Mouse (Mus musculus) frontal cortex, postnatal 25 days (tissue): ENCODE measurements around the gene Alg9.
A peak's percentile ranks its signal among the peaks of the same experiment; 100 is the strongest.
"Not testable (repeated sequence)": the region's sequence is repeated elsewhere in the genome, so short reads cannot be mapped to it uniquely, and the experiment has no call there.

ENCODE experiments used
- DNase-seq, 2 experiments: peaks; one replicate each; pipeline ENCODE4 v3.0.0; 2022; ENCODE audit warnings: low spot score in 2 of 2

Gene Alg9

DNA sequence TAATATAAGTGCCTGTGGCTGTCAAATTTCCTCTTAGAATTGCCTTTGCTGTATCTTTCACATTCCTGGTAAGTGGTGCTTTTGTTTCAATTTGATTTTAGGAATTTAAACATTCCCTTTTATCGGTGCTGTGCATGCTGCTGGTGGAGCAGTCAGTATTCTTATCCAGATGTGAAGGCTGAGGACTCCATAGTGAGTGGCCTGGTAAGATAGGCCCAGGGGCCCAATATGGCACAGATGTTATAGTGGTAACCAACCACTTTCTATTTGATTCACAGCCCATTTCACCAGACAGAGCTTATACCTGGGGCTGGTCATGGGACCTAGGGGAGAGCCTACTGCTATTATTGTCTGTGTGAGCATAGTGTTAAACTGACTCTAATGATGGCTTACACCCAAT, 41.7 kb downstream of the Alg9 start:
- DNase-seq: no peak

DNA sequence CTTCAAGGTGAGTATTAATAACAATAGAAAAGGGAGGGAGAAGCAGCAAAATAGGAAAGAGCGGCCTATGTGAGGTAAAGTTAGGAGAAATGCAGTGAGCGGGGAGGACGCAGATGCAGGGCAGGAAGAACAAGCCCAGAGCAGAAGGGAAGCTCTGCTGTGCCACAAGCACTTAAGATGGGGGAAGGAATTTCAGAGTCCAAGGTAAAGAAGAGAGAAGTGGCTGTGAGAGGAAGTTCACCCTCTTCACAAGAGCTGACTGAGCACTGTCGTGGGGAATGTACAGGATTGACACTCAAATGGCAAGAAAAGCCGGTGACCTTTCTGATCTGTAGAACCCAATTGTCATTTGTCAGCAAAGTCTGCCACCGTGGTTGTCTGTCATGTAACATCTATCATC, 43.2 kb downstream of the Alg9 start:
- DNase-seq: no peak

DNA sequence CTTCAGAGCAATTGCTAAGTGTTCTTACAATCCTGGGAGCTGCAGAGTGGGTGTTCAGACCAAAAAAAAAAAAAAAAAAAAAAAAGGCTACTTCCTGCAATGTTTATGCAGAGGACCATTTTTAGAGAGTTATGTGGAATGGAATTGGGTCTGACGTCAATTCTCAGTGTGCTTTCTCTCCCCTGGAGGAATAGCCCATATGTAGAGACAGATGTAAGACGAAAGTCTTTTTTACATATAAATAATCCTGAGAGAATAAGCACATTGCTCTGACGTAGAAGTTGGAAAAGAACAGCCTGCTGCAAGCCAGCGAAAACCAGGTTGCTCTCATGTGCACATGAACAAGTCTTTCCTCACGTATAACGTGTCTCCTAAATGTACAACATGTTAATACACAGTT, 44.9 kb downstream of the Alg9 start:
- no peak for DNase-seq

DNA sequence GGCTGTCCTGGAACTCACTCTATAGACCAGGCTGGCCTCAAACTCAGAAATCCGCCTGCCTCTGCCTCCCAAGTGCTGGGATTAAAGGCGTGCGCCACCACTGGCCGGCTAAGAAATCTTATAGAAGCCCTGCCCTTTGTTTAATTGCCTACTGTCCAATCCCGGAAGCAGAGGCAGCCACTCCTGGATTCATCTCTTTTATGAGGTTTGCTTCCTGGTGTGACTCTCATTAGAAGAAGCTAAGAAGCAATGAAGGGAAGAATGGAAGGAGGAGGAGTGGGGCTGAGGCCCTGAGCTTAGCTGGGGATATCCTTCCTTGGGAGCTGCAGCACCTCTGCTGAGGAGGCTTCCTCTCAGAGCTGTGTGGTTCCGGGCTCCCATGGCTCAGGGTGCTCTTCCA, 46.8 kb downstream of the Alg9 start:
- no peak for DNase-seq

DNA sequence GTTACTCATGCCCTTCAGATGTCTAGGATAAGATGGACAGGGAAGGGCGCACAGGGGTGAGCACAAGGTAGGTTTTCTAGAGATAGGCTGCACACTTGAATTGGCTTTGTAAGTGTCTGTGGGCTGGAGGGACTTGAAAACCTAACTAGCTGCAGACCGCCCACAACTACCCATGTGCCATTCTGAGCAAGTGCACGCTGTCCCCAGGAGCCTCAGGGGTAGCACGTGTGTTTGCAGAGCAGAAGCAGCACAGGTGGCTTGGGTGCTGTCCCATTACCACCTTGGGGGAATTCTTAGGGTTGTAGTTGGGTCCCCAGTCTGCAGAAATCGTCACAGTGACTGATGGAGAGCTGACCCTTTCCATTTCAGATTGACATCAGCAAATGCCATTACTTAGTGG, 47.4 kb downstream of the Alg9 start:
- DNase-seq: no peak

DNA sequence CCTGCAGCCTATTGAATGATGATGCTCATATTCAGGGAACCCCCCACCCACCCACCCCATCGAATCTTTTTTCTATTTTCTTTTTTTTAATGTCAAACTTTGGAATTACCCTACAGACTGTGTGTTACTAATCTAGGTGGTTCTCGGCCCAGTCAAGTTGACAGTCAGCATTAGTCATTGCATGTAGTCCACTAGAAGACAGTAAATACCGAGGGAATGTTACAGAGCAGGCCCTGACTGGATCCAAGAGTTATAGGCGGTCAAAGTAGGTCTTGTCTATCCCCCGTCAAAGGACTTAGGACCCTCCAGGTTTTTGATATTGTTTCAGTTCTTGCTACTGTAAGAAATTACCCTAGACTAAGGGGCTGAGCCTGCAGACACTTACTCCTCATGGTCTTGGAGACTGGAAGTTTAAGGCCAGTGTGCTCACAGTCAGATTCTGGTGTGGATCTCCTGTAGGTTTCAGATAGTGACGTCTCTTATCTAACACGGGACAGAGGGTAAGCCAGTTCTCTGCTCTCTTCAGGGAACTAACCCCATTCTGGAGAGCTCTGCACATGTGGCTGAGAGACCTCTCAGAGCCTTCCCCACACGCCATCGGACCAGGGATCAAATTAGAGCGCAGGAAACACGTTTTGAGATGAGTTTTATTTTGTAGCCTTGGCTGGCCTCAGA, 49.1 kb downstream of the Alg9 start:
- no peak for DNase-seq

DNA sequence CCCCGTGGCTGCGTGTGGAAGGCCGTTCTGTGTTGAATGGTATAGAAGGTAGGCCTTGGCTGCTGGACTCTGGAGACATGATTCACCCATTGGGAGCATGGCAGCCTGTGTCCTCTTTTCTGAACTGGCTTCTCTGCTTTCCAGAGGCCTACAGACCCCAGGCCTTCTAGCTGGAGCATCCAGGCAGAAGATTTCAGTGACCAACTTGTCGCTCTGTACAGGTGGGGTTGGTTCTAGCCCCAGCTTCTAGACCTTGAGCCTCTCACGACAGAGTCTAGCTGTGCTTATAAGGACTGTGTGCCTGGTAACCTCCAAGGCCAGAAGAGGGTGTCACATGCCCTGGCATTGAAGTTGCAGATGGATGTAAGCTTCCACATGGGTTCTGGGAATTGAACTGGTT, 56.7 kb downstream of the Alg9 start:
- no peak for DNase-seq

DNA sequence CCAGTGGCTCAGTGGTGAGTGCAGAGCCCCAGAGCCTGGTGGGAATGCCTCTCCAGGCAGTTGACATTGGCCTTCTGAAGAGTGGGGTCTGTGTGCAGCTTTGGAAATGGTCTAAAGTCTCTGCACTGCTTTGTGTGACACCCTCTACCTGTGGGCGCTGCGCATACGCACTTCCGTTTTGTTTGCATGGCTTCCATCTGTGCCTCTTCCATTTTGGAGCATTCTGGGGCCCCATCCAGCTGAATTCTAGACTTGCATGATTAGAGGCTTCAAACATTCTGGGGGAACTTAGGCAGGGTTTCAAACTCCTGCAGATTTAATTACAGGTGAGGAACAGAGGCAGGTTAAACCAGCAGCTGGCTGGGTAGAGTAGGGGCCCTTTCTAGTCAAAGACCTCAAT, 57.3 kb downstream of the Alg9 start:
- no peak for DNase-seq

DNA sequence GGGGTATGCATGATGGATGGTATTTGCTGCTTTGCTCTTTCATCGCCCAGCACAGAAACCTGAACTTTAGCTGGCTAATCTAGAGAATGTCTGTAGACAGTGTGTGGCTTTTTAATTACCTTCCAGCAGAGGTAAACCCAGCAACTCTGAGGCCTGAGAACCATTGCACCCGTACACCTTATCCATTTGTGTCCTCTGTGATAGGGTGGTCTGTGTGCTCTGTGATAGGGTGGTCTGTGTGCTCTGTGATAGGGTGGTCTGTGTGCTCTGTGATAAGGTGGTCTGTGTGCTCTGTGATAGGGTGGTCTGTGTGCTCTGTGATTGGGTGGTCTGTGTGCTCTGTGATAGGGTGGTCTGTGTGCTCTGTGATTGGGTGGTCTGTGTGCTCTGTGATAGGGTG, 57.8 kb downstream of the Alg9 start:
- not testable (repeated sequence) for DNase-seq

DNA sequence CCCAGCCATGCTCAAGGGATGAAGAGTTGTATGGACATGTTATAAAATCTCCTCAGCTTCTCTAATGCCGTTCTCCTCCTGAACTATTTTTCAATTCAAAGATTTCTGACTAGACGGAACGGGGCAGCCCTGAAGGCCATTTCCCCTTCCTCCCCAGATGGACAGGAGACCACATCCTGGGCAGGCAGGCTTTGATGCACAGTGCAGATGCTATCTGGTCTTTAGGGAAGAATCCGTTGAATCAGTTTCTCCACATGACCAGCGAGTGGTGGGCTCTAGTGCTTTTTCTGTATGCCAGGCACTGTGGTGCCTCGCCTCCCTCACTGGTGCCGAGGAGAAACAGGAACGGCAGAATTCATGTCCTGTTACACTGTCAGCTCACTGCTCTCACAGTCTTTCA, 59.0 kb downstream of the Alg9 start:
- no peak for DNase-seq

DNA sequence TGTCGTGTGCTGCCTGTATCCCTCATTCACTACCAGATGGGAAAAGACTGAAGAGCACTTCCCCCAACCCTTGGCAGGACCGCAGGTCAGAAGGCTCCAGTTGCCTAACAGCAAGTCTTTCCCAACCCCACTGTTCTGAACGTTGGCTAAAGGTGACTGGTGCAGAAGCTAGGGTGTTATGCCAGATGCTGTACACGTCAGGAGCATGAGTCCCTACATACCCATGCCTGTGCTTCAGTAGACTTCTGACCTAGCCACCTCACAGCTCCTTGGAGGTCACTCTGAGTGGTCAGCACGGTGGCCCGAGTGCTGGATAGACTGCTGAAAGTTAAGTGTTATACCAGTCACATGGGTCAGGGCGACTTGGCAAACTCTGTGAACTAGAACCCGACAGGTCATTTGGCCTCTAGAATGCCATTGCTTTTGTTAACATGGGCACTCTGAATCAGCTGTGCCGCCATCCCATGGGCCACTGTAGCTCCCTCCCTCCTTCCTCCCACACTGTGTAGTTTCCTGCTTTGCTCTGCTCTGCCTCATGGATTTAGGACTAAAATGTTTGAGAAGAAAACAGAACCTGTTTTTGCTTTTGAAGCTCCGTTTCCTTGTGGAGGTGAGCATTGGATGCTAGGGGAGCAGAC, 60.4 kb downstream of the Alg9 start:
- DNase-seq: no peak

DNA sequence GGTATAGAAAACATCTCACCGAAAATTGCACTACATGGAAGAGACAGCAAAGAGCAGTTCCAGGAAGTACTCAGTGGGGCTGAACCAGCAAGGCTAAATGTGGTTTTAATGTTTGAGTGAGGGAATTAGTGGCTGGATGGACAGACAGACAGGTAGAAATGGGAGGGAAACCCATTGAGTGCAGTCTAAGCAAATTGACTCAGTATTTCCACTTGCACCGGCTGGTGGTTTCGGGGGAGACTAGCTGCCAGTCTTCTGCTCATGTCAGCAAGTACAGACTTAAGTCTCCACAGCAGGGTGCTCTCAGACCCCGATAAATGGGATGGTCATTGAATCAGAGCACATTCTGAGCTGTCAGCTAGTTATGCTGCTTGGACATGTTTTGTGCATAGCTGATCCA, 61.3 kb downstream of the Alg9 start:
- no peak for DNase-seq

DNA sequence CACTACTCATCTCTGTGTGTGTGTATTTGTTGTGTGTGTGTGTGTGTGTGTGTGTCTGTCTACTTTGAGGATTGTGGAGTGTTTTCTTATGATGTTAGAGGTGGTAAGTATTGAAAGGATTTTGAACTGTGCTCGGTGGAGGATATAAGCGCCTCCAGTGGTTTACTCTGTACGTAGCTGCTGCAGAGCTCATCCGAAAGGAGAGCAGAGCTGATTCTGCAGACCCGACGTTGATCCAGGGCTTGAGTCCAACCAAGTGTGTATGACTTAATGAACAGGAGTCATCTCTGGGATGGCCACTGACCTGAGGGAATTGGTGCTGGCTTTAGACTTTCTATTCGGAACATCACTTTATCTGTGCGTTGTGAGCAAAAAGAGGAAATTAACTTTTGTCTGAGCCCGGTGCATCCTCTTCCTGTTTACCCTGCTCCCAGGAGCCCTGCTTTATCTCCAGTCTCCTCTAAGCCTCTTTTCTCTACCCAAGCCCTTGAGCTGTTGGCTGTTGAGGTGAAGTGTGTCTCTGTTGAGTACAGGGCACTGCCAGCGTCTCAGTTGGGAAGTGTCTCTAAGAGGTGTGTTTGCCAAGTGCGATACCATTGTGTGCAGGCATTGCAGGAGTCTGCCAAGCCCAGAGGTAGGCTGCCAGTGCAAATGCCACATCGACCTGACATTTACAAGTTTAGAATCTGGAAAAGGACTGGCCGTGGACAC, 66.4 kb downstream of the Alg9 start:
- no peak for DNase-seq

DNA sequence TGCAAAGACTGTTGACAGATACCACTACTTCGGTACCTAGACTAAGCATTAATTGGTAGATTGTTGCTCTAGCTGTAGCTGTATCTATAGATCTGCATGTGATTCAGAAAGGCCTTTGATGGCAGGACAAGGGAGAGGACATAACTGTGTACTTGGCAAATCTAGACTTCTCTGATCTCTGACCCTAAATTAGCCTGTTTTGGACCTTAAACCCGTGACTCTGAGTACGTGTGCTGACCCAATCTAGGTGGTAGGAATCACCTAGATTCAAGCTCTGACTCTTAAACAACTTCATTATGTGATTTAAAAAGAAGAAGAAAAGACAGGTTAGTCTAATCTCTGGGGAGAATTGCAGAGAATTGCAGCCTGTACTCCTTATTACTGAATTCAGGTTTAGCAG, 70.3 kb downstream of the Alg9 start, which contains the start of gene Ppp2r1b:
Gene Ppp2r1b (plus strand): TSS at position 221 of the 400 bp plus-strand sequence.
- DNase-seq: no peak

DNA sequence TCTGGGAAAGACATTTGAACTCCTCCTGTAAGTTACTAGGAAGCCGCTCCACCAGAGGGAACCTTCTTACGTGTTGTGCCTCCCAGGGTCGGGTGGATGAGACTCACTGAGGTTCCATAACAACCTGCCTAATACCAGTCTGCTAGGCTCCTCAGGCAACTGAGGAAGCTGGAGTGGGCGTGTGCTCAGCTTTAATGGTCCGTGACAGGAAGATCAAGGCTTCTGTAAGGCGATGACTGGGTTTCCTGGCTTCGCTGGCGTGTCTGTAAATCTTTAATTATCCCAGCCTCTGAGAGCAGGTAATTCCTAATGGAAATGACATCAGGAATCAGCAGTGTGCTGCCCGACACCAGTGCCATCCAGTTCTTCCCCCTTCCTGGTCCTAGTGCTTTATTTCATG, 70.7 kb downstream of the Alg9 start:
- DNase-seq: no peak

DNA sequence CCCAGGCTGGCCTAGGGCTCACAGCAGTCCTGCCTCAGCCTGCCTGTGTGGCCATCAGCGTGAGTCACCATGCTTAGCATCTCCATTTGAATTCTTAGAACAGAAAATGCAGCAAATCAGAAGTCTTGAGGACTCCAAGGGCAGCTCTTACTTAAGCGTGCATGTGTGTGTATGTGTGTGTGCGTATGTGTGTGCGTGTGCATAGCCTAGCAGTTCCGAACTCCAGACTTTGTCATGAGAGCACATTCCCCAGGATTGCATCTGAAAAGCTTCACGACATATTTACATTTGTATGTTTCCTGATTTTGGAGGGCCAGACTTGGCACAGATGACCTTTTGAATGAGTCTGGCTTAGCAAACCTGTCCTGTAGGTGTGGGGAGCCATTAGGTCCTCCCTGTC, 72.3 kb downstream of the Alg9 start:
- DNase-seq: no peak

DNA sequence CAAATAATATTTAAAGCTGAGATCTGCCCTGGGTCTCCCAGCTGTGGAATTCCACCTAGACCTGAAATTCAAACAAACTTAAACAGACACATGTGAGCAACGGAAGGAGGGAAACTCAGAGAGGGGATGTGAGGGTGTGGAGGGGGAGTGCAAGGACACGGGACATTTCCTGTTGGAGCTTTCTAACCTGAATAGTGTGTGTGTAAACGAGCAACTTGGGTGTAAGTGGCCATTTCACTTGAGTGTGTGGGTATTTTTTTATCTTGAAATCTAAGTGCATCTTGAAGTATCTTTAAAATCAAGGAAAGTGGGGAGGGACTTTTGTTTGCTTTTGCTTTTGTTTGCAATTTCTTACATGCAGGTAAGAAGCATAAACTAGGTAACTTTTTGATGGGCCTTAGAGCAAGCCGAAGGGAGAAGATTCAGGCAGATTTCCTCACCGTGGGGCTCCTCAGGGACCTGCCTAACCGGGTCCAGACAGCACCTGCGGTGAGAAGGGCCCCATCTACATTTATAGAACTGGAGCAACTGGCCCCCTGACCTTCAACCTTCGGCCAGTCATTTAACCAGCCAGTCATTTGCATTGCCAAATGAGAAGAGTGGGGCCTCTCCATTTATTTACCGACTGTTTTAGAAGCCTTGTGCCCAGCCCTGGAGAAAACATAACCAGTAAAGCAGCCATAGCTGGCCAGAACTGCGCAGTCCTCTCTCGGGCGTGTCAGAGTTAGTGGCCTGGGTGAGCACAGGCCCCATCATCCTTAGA, 73.0 kb downstream of the Alg9 start:
- DNase-seq: no peak

DNA sequence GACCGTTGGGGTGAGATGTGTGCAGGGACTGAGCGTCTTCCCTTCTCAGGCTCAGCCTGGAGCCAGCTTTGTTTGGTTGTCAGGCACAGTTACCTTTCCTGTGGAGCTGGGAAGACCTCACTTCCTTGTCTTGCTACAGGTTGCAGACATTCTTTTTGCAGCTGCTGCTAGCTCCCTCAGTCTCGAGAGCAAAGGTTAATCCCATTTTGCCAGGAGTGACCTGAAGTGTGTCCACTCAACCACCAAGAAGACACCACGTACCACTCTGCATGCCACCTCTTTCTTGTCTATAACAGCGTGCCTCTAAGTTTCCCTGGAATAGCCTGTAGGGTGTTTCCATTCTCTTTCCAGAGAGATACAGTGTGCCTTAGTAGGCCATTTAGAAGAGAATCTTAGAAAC, 74.0 kb downstream of the Alg9 start:
- DNase-seq: no peak

DNA sequence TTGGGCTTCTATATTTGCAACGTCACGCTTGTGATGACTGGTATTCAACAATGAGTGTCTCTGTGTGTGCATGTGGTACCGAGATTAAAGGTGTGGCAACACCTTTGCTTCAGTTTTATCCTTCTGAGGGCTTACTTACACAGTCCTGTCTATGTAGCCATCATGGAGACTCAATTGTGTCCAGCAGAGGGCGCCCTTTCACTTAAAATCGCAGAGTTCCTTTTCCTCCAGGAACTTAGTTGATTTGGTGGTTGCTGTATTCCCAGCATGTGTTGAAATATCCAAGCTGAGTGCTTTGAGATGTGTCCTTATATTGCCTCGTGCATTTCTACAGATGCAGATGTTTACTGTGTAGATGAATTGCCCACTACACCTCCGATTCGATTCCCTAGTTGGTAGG, 74.4 kb downstream of the Alg9 start:
- DNase-seq: peak; percentile 93 to 97

DNA sequence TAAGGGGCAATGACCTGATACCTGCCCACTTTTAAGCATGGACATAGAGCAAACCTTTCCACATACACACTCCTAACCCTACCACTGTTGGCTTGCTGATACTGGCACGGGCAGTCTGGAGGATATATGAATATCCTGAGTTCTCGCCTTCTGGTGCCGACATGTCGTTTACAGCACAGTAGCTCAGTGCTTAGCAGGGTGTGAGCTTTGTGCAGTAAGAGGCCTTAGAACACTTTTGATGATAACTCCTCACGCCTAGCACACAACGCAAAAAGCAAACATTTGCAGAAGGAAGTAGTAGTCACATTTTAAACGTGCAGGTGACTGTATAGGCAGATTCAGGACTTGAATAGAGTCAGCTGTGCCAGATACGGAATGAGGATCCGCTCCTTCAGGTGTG, 74.9 kb downstream of the Alg9 start:
- no peak for DNase-seq

DNA sequence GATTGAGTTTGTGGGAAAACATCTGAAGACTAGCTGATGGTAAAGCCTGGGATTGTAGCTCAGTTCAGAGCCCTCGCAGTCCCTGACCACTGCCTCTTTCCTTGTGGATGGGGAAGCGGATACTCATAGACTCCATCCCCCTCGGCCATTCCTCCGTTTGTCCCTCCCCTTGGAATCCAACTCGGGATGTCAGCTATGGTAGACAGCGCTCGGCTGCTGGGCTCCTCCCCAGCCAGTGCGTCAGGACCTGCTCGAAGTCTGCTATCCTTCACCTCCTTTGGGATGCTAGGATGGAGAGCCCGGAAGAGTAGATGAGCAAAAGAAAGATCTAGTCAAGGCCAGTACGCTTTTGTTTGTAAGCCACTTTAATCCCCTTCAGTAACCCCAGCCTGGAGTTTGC, 75.5 kb downstream of the Alg9 start:
- no peak for DNase-seq

DNA sequence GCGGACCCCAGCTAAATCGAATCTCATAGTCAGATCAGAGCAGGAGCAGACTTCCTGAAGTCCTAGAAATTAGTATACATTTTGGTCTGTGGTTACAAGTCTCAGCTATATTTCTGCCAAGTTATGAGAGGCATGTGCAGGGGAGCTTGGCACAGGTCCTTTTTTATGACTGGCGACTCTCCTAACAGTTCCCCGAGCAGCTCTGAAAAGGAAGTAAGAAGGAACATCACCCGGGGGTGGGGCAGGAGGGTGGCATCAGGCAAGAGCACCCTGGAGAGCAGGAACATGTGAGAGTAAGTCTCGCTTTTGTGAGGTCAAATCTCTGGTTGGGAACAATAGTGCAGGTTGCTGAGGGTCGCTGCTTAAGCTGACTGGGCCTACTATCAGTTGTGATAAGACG, 75.9 kb downstream of the Alg9 start:
- DNase-seq: no peak
